Mouse (Mus musculus) thymus, postnatal 36 days (tissue): ENCODE data around the gene Higd2a.

ENCODE experiments used
- DNase-seq, 2 experiments: peaks; one replicate each; pipeline ENCODE4 v3.0.0; 2022; ENCODE audit warnings: mixed read lengths in 2 of 2

The Higd2a gene

GRCm38 (mm10) chr13:54621960-54622521 is 32.0 kb downstream of the Higd2a start:
- DNase-seq: no peak

GRCm38 (mm10) chr13:54629128-54629527 is 39.1 kb downstream of the Higd2a start:
- DNase-seq: no peak

- no peak for DNase-seq
These were observed 42.8 kb downstream of the Higd2a start for GRCm38 (mm10) chr13:54632731-54633277.

GRCm38 (mm10) chr13:54635011-54635410 is 45.0 kb downstream of the Higd2a start:
- DNase-seq: no peak
